Mouse (Mus musculus) olfactory bulb, adult 2 months (tissue): Measurements from ENCODE around the gene Sidt2.

Source experiments
- CTCF ChIP-seq: fragments of 200-500 bp; IDR thresholded peaks from 2 replicates; pipeline ENCODE4 v1.5.1; 2012; ENCODE audit warnings: low read depth, mild to moderate bottlenecking, low read length, moderate library complexity; ENCODE audit not compliant: insufficient read depth
- POLR2A ChIP-seq: fragments of 200-500 bp; IDR thresholded peaks from 2 replicates; pipeline ENCODE4 v1.6.1; 2012; ENCODE audit warnings: mild to moderate bottlenecking, low read depth, low read length, moderate library complexity; ENCODE audit not compliant: insufficient read depth

- no peak for TF ChIP-seq CTCF
- TF ChIP-seq POLR2A, result no peak
Observed at GRCm38 (mm10) chr9:45905196-45905595, 49.9 kb downstream of the Sidt2 start.
